In the genomic region with DNA sequence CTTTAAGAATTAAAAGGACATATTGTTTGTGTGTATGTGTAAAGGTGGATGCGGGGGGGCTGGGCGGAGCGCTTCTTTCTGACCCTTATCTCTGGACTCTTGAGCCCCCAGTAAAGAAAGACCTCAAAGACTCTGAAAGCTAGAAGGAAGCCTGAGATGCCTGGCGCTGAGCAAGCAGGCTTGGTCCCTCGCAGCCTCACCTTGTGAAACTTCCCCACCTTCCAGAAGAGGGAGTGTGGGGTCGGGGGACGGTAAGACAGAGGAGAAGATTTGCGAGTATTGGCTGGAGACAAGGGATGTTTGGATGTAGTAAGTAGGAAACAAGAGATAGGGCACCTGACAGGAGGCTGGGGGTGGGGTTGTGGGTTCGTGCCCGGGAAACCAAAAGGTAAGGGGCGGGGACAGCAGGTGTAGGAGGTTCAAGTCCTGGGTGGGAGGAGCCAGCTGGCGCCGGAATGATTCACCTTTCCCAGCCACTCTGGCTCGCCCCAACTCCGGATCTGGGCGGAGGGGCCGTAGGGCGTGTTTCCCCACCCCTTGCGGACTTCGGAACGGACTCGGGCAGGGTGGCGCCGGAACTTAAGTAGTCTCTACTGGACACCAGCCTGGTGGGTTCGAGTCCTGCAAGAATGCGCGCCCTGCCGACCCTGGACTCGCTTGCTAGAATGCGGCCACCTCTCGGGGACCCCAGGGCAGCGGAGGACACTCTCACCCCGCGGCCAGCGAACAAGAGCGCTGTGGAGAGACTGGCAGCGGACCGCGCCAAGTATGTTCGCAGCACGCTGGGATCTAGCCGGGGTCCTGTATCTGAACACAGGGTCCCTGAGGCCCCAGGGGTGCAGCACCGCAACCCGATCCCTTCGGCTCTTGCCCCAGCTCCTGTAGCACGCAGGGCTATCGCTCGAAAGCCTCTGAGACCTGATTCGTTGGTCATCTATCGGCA, we compare ENCODE assay signal across 8 mouse cellular contexts. TPM values are rescaled to one million over a fixed set of nuclear protein-coding genes. Genes with fewer than 3 reads are reported as not detected.
DNase-seq lines count a peak whose midpoint lies in the region; ATAC-seq and TF ChIP-seq lines count a peak whose summit lies in the region.

Gene Fam110c, plus strand, starts transcription at position 450 of the 943 bp plus-strand sequence.

- H3K4me3 ChIP-seq in embryonic facial prominence, embryonic 15.5 days (replicated peaks) = peak within 1 kb of the TSS; percentile 47
- peak within 1 kb of the TSS; percentile 48 for H3K4me3 ChIP-seq in hindbrain, embryonic 13.5 days
- H3K4me3 ChIP-seq in liver, adult 2 months (ENCODE audit: insufficient read depth, low read depth, low read length) = peak within 1 kb of the TSS; percentile 65
- peak within 1 kb of the TSS; percentile 36 for H3K4me3 ChIP-seq in midbrain, postnatal 0 days (ENCODE audit: low read depth, low read length)

- H3K9ac ChIP-seq in embryonic facial prominence, embryonic 15.5 days = peak within 1 kb of the TSS; percentile 7; the same call in 1 of the 2 replicates
- H3K9ac ChIP-seq in hindbrain, embryonic 13.5 days = peak within 1 kb of the TSS; percentile 67
- H3K9ac ChIP-seq in liver, adult 2 months (ENCODE audit: low read depth, low read length) = peak within 1 kb of the TSS; percentile 64
- H3K9ac ChIP-seq in midbrain, postnatal 0 days (replicated peaks; ENCODE audit: low read length, poor library complexity, severe bottlenecking) = no peak within 1 kb of the TSS

- TF ChIP-seq POLR2A in liver, adult 2 months (IDR thresholded peaks at IDR 0.05; ENCODE audit: extremely low read depth, insufficient read depth, low read length) = no peak

- 2% methylated on average over 50 of the region's 50 CpGs for WGBS in embryonic facial prominence, embryonic 15.5 days
- WGBS in hindbrain, embryonic 13.5 days = 2% methylated on average over 50 of the region's 50 CpGs
- 3% methylated on average over 50 of the region's 50 CpGs for WGBS in liver, adult 2 months
- WGBS in midbrain, postnatal 0 days = 2% methylated on average over 50 of the region's 50 CpGs

- peak; percentile 14 for DNase-seq in left cerebral cortex, postnatal 4 days
- DNase-seq in left cerebral cortex, adult 8-10 months (ENCODE audit: low spot score in 2 of 2) = no peak
- peak; percentile 68 for DNase-seq in liver, adult 2 months (ENCODE audit: extremely low read depth, low read depth, low spot score)
- no peak for DNase-seq in midbrain, postnatal 0 days (ENCODE audit: low spot score)
- DNase-seq in urinary bladder, postnatal 36 days (ENCODE audit: low spot score in 2 of 2) = peak; percentile 83 to 89

- peak; percentile 63 for ATAC-seq in embryonic facial prominence, embryonic 15.5 days (ENCODE audit: insufficient number of reproducible peaks, low FRiP score, low TSS enrichment, low read depth)
- peak; percentile 70 for ATAC-seq in hindbrain, embryonic 13.5 days (ENCODE audit: low FRiP score)
- peak; percentile 55 for ATAC-seq in midbrain, postnatal 0 days (ENCODE audit: low FRiP score)
- no peak; the same call in 1 of the 2 replicates for ATAC-seq in cerebellum, adult (ENCODE audit: insufficient number of reproducible peaks, low FRiP score, low TSS enrichment)

- H3K27me3 ChIP-seq in embryonic facial prominence, embryonic 15.5 days = peaks cover 46% of the 10 kb centered on the region
- H3K27me3 ChIP-seq in hindbrain, embryonic 13.5 days = peaks cover 56% of the 10 kb centered on the region
- no peaks in the 10 kb centered on the region for H3K27me3 ChIP-seq in liver, adult 2 months (ENCODE audit: control insufficient read depth, insufficient read depth, low read length)
- peaks cover 32% of the 10 kb centered on the region for H3K27me3 ChIP-seq in midbrain, postnatal 0 days (ENCODE audit: insufficient read depth, low read length)

- intact Hi-C loops in left cerebral cortex, postnatal 4 days (cut with DNase I) = no loop called here

- peaks cover 19% of the 10 kb centered on the region for H3K4me1 ChIP-seq in embryonic facial prominence, embryonic 15.5 days
- peaks cover 21% of the 10 kb centered on the region for H3K4me1 ChIP-seq in hindbrain, embryonic 13.5 days (replicated peaks)
- peaks cover 2% of the 10 kb centered on the region; the same call in 1 of the 2 replicates for H3K4me1 ChIP-seq in liver, adult 2 months (ENCODE audit: control insufficient read depth, insufficient read depth, low read length)
- H3K4me1 ChIP-seq in midbrain, postnatal 0 days (ENCODE audit: insufficient read depth, low read length) = no peaks in the 10 kb centered on the region; the same call in 1 of the 2 replicates

- no peak for TF ChIP-seq CTCF in liver, adult 2 months (IDR thresholded peaks at IDR 0.05; ENCODE audit: low read depth, low read length)
- TF ChIP-seq CTCF in midbrain, postnatal 0 days (IDR thresholded peaks at IDR 0.05) = peak; percentile 43

- no peak within 1 kb of the TSS for H3K27ac ChIP-seq in embryonic facial prominence, embryonic 15.5 days (replicated peaks)
- H3K27ac ChIP-seq in hindbrain, embryonic 13.5 days = no peak within 1 kb of the TSS
- no peak within 1 kb of the TSS for H3K27ac ChIP-seq in liver, adult 2 months (replicated peaks; ENCODE audit: insufficient read depth, low read depth, low read length)
- H3K27ac ChIP-seq in midbrain, postnatal 0 days (ENCODE audit: low read depth, low read length) = no peak within 1 kb of the TSS

- H3K36me3 ChIP-seq in embryonic facial prominence, embryonic 15.5 days = no peaks in the 10 kb centered on the region
- no peaks in the 10 kb centered on the region for H3K36me3 ChIP-seq in hindbrain, embryonic 13.5 days
- H3K36me3 ChIP-seq in liver, adult 2 months (ENCODE audit: control insufficient read depth, insufficient read depth, low read length) = no peaks in the 10 kb centered on the region
- H3K36me3 ChIP-seq in midbrain, postnatal 0 days (ENCODE audit: insufficient read depth, low read length) = no peaks in the 10 kb centered on the region

- no peaks in the 10 kb centered on the region for H3K9me3 ChIP-seq in embryonic facial prominence, embryonic 15.5 days (replicated peaks)
- H3K9me3 ChIP-seq in hindbrain, embryonic 13.5 days = no peaks in the 10 kb centered on the region
- no peaks in the 10 kb centered on the region for H3K9me3 ChIP-seq in midbrain, postnatal 0 days (ENCODE audit: low read length)

- peak within 1 kb of the TSS; percentile 88 for H3K4me2 ChIP-seq in embryonic facial prominence, embryonic 15.5 days (replicated peaks)
- H3K4me2 ChIP-seq in hindbrain, embryonic 13.5 days = peak within 1 kb of the TSS; percentile 96
- peak within 1 kb of the TSS; percentile 62 for H3K4me2 ChIP-seq in midbrain, postnatal 0 days (ENCODE audit: low read depth, low read length, poor library complexity, severe bottlenecking)

- H3K79me2 ChIP-seq in liver, adult 2 months (ENCODE audit: control insufficient read depth, insufficient read depth, low read length) = no peaks in the 10 kb centered on the region

RNA-seq across cellular contexts. Expression of gene Fam110c, which starts in this region (rescaled TPM):
- not detected for total RNA-seq in left cerebral cortex, postnatal 4 days (2021)
- not detected for total RNA-seq in left cerebral cortex, adult 8-10 months (2022)
- polyA plus RNA-seq in embryonic facial prominence, embryonic 15.5 days (2015; fragmentation: Nextera tagmentation; extraction: Ambion mirVana) = 1.1 and 1.2 TPM in 2 replicates
- polyA plus RNA-seq in hindbrain, embryonic 13.5 days (2015; fragmentation: Nextera tagmentation; extraction: Ambion mirVana) = 0.05 TPM in 1 of 2 replicates, not detected in the other
- total RNA-seq in liver, adult 2 months (2014; rRNA removed) = 1.6 and 2.1 TPM in 2 replicates
- polyA plus RNA-seq in liver, adult 2 months (2012; rRNA removed) = 0.42 and 0.53 TPM in 2 replicates
- not detected in 2 replicates for total RNA-seq in midbrain, postnatal 0 days (2014; rRNA removed)
- 0.22 and 0.31 TPM in 2 replicates for polyA plus RNA-seq in midbrain, postnatal 0 days (2015; fragmentation: Nextera tagmentation; extraction: Ambion mirVana)

Comparison
In these comparisons a context has a peak if more than half of its experiments do, and no peak if none do; other contexts are left out.
1. Peak in DNase-seq in left cerebral cortex, postnatal 4 days; RNA of the gene not detected or under 1 TPM.
2. Peak in ATAC-seq, H3K4me3 ChIP-seq, H3K9ac ChIP-seq and H3K4me2 ChIP-seq in hindbrain, embryonic 13.5 days; RNA of the gene not detected or under 1 TPM.
3. Peak in ATAC-seq, H3K4me3 ChIP-seq and H3K4me2 ChIP-seq in midbrain, postnatal 0 days; RNA of the gene not detected or under 1 TPM.
4. DNase-seq: peak in liver, adult 2 months (single experiment) and urinary bladder, postnatal 36 days (2 of 2); none in left cerebral cortex, adult 8-10 months (0 of 2) and midbrain, postnatal 0 days (single experiment).
5. Peak in every context shown above with its lines, with median percentiles within 50 percentile points of each other: H3K4me2 ChIP-seq and H3K4me3 ChIP-seq.